Mouse (Mus musculus) heart, embryonic 11.5 days (tissue): ENCODE results near the gene Cep170b. TPM values are rescaled to one million over a fixed set of nuclear protein-coding genes. Genes with fewer than 3 reads are reported as not detected.

Source experiments
- ATAC-seq: fragments of 200-750 bp; cut with Nextera tagmentation; replicated peaks from 2 replicates; pipeline ENCODE4 v1.8.0; 2017; ENCODE audit warnings: moderate library complexity; ENCODE audit not compliant: insufficient number of reproducible peaks, low FRiP score, low TSS enrichment
- H3K27ac ChIP-seq: fragments of 300-500 bp; sonication (generic); 2 replicates; pipeline ENCODE4 v1.5.1; 2014; ENCODE audit warnings: mild to moderate bottlenecking, low read depth, low read length
- H3K27me3 ChIP-seq: fragments of 300-500 bp; sonication (generic); 2 replicates; pipeline ENCODE4 v1.6.1; 2014; ENCODE audit warnings: mild to moderate bottlenecking, low read length, mixed read lengths; ENCODE audit not compliant: control insufficient read depth, insufficient read depth
- H3K36me3 ChIP-seq: fragments of 300-500 bp; sonication (generic); 2 replicates; pipeline ENCODE4 v1.6.1; 2014; ENCODE audit warnings: mild to moderate bottlenecking, low read length, moderate library complexity, mixed read lengths; ENCODE audit not compliant: control insufficient read depth, insufficient read depth
- H3K4me1 ChIP-seq: fragments of 300-500 bp; sonication (generic); 2 replicates; pipeline ENCODE4 v1.6.1; 2014; ENCODE audit warnings: low read length; ENCODE audit not compliant: control insufficient read depth, insufficient read depth
- H3K4me2 ChIP-seq: fragments of 300-500 bp; sonication (generic); 2 replicates; pipeline ENCODE4 v1.6.1; 2014; ENCODE audit warnings: mild to moderate bottlenecking, moderate library complexity
- H3K4me3 ChIP-seq: fragments of 300-500 bp; sonication (generic); 2 replicates; pipeline ENCODE4 v1.5.1; 2014; ENCODE audit warnings: low read depth, low read length
- H3K9ac ChIP-seq: fragments of 300-500 bp; sonication (generic); 2 replicates; pipeline ENCODE4 v1.6.1; 2014; ENCODE audit warnings: mild to moderate bottlenecking, low read depth, low read length, moderate library complexity
- H3K9me3 ChIP-seq: fragments of 300-500 bp; sonication (generic); replicated peaks from 2 replicates; pipeline ENCODE4 v1.6.1; 2016; ENCODE audit warnings: low read length; ENCODE audit not compliant: control insufficient read depth
- WGBS: fragments of 180-500 bp; shearing (Covaris S2); extraction: QIAGEN DNeasy Blood & Tissue Kit; methylation state at CpG from one replicate; pipeline ENCODE4 v1.1.7; 2014; ENCODE audit not compliant: insufficient replicate concordance; 5-methylcytosine and 5-hydroxymethylcytosine counted together
- polyA plus RNA-seq: library from polyadenylated mRNA; unstranded; fragments of >200 nt; fragmentation: Nextera tagmentation; extraction: Ambion mirVana; gene quantifications from 2 replicates; pipeline ENCODE4 v1.2.1, GENCODE M21; 2014

Gene Cep170b
- polyA plus RNA-seq, 1 experiment from 2014 or later: 3.1 TPM

- ATAC-seq: no peak
- Histone ChIP-seq H3K4me3 (peak overlapping the region; percentile 76), H3K9ac (peak overlapping the region; percentile 96), H3K36me3 (no peaks in the 10 kb centered on the region), H3K27me3 (peaks cover under 1% of the 10 kb centered on the region), H3K9me3 (no peaks in the 10 kb centered on the region), H3K4me1 (peaks cover 10% of the 10 kb centered on the region), H3K27ac (0 out of 2 replicates have a peak overlapping the region, but pooled peaks have one; percentile 67), H3K4me2 (peak overlapping the region; percentile 88)
- 75% methylated on average over 10 of the region's 10 CpGs for WGBS
Measured at GRCm38 (mm10) chr12:112694127-112694475, 26.2 kb upstream of the Cep170b start.

GRCm38 (mm10) chr12:112696806-112697425 lies 23.3 kb upstream of the Cep170b start:
- ATAC-seq: no peak
- Histone ChIP-seq H3K9ac (no peak overlapping the region), H3K36me3 (no peaks in the 10 kb centered on the region), H3K27ac (no peak overlapping the region), H3K9me3 (no peaks in the 10 kb centered on the region), H3K4me3 (no peak overlapping the region), H3K4me1 (peaks cover 13% of the 10 kb centered on the region), H3K4me2 (no peak overlapping the region), H3K27me3 (peaks cover 27% of the 10 kb centered on the region)
- 68% methylated on average over 3 of the region's 3 CpGs for WGBS

- no peak overlapping the region for H3K27ac ChIP-seq
- H3K9me3 ChIP-seq: no peaks in the 10 kb centered on the region
- WGBS: 8% methylated on average over 15 of the region's 15 CpGs
- peaks cover 3% of the 10 kb centered on the region; the same call in 1 of the 2 replicates for H3K4me1 ChIP-seq
- 0 out of 2 replicates have a peak overlapping the region, but pooled peaks have one; percentile 39 for H3K9ac ChIP-seq
- peaks cover 27% of the 10 kb centered on the region for H3K27me3 ChIP-seq
- H3K4me3 ChIP-seq: no peak overlapping the region
- no peaks in the 10 kb centered on the region for H3K36me3 ChIP-seq
- peak overlapping the region; percentile 36 for H3K4me2 ChIP-seq
- no peak for ATAC-seq
Measured at GRCm38 (mm10) chr12:112700522-112700921, 19.7 kb upstream of the Cep170b start.

- no peak overlapping the region for H3K4me3 ChIP-seq
- 46% methylated on average over 6 of the region's 6 CpGs for WGBS
- no peak overlapping the region for H3K9ac ChIP-seq
- H3K27ac ChIP-seq: no peak overlapping the region
- no peak for ATAC-seq
- no peaks in the 10 kb centered on the region for H3K36me3 ChIP-seq
- peaks cover 30% of the 10 kb centered on the region for H3K27me3 ChIP-seq
- no peaks in the 10 kb centered on the region for H3K9me3 ChIP-seq
- H3K4me1 ChIP-seq: peaks cover 6% of the 10 kb centered on the region
- H3K4me2 ChIP-seq: no peak overlapping the region
Measured at GRCm38 (mm10) chr12:112702374-112703320, 17.6 kb upstream of the Cep170b start.

GRCm38 (mm10) chr12:112706704-112707572 lies 13.3 kb upstream of the Cep170b start:
- Histone ChIP-seq H3K4me1 (peaks cover 5% of the 10 kb centered on the region), H3K4me2 (peak overlapping the region; percentile 34), H3K4me3 (no peak overlapping the region), H3K9me3 (no peaks in the 10 kb centered on the region), H3K27me3 (peaks cover 6% of the 10 kb centered on the region), H3K27ac (no peak overlapping the region), H3K9ac (no peak overlapping the region), H3K36me3 (no peaks in the 10 kb centered on the region)
- WGBS: 10% methylated on average over 32 of the region's 32 CpGs
- ATAC-seq: peak; percentile 63

- 12% methylated on average over 8 of the region's 8 CpGs for WGBS
- Histone ChIP-seq H3K27me3 (peaks cover 6% of the 10 kb centered on the region), H3K9me3 (no peaks in the 10 kb centered on the region), H3K4me1 (peaks cover 5% of the 10 kb centered on the region), H3K36me3 (no peaks in the 10 kb centered on the region), H3K4me2 (no peak overlapping the region), H3K27ac (no peak overlapping the region), H3K9ac (no peak overlapping the region), H3K4me3 (no peak overlapping the region)
- ATAC-seq: no peak
Measured at GRCm38 (mm10) chr12:112707573-112707869, 12.7 kb upstream of the Cep170b start.

GRCm38 (mm10) chr12:112713984-112714383 lies 6.3 kb upstream of the Cep170b start:
- H3K27me3 ChIP-seq: peaks cover 7% of the 10 kb centered on the region; the same call in 1 of the 2 replicates
- no peak for ATAC-seq
- no peak overlapping the region for H3K9ac ChIP-seq
- no peak overlapping the region for H3K4me3 ChIP-seq
- WGBS: 74% methylated on average over 3 of the region's 3 CpGs
- H3K27ac ChIP-seq: no peak overlapping the region
- H3K4me2 ChIP-seq: no peak overlapping the region
- no peaks in the 10 kb centered on the region for H3K36me3 ChIP-seq
- H3K4me1 ChIP-seq: 0 out of 2 replicates have a peak, but pooled peaks cover 2% of the 10 kb centered on the region
- H3K9me3 ChIP-seq: no peaks in the 10 kb centered on the region

GRCm38 (mm10) chr12:112717140-112717539 lies 3.1 kb upstream of the Cep170b start:
- Histone ChIP-seq H3K4me2 (no peak overlapping the region), H3K9me3 (no peaks in the 10 kb centered on the region), H3K4me3 (no peak overlapping the region), H3K27ac (no peak overlapping the region), H3K4me1 (peaks cover 5% of the 10 kb centered on the region; the same call in 1 of the 2 replicates), H3K27me3 (peaks cover 23% of the 10 kb centered on the region), H3K36me3 (no peaks in the 10 kb centered on the region), H3K9ac (no peak overlapping the region)
- ATAC-seq: no peak
- 30% methylated on average over 7 of the region's 7 CpGs for WGBS
